Mouse (Mus musculus) right cerebral cortex, postnatal 25 days (tissue): ENCODE data around the gene Cenpa.

Experiments
- DNase-seq: peaks from one replicate; pipeline ENCODE4 v3.0.0; 2022

The Cenpa gene

GRCm38 (mm10) chr5:30666391-30667195, at the start of gene Cenpa:
Cenpa (plus strand) TSS chr5:30666777.
- DNase-seq, result peak; percentile 85

- DNase-seq, result no peak
These were observed 49.2 kb upstream of the Cenpa start for GRCm38 (mm10) chr5:30617357-30617756.

- DNase-seq, result no peak
These were observed 48.7 kb upstream of the Cenpa start for GRCm38 (mm10) chr5:30617851-30618250.

GRCm38 (mm10) chr5:30618376-30619003, 48.1 kb upstream of the Cenpa start:
- no peak for DNase-seq

- DNase-seq, result no peak
These were observed 47.4 kb upstream of the Cenpa start for GRCm38 (mm10) chr5:30619211-30619610.

GRCm38 (mm10) chr5:30620567-30620966, 46.0 kb upstream of the Cenpa start:
- no peak for DNase-seq

GRCm38 (mm10) chr5:30621211-30621790, 45.3 kb upstream of the Cenpa start:
- DNase-seq, result no peak

- no peak for DNase-seq
These were observed 44.8 kb upstream of the Cenpa start for GRCm38 (mm10) chr5:30621844-30622176.

GRCm38 (mm10) chr5:30622177-30622840, 44.3 kb upstream of the Cenpa start:
- no peak for DNase-seq

- no peak for DNase-seq
These were observed 43.8 kb upstream of the Cenpa start for GRCm38 (mm10) chr5:30622841-30623185.

GRCm38 (mm10) chr5:30623380-30623779, 43.2 kb upstream of the Cenpa start:
- no peak for DNase-seq

- DNase-seq, result no peak
These were observed 42.3 kb upstream of the Cenpa start for GRCm38 (mm10) chr5:30624311-30624710.

- DNase-seq, result no peak
These were observed 41.7 kb upstream of the Cenpa start for GRCm38 (mm10) chr5:30624908-30625307.

- no peak for DNase-seq
These were observed 41.2 kb upstream of the Cenpa start for GRCm38 (mm10) chr5:30625379-30625778.

- no peak for DNase-seq
These were observed 40.1 kb upstream of the Cenpa start for GRCm38 (mm10) chr5:30626331-30627105.

- no peak for DNase-seq
These were observed 38.1 kb upstream of the Cenpa start for GRCm38 (mm10) chr5:30628511-30628910.

GRCm38 (mm10) chr5:30630401-30630800, 36.2 kb upstream of the Cenpa start:
- peak; percentile 41 for DNase-seq

- no peak for DNase-seq
These were observed 34.4 kb upstream of the Cenpa start for GRCm38 (mm10) chr5:30632134-30632533.

GRCm38 (mm10) chr5:30636994-30637393, 29.6 kb upstream of the Cenpa start:
- DNase-seq, result no peak

- DNase-seq, result peak; percentile 73
These were observed 28.5 kb upstream of the Cenpa start for GRCm38 (mm10) chr5:30638041-30638440.

GRCm38 (mm10) chr5:30643477-30644179, 22.9 kb upstream of the Cenpa start:
- DNase-seq, result peak; percentile 48

GRCm38 (mm10) chr5:30646036-30646435, 20.5 kb upstream of the Cenpa start:
- DNase-seq, result no peak
